Mouse (Mus musculus) midbrain, postnatal 0 days (tissue): ENCODE measurements around the gene Slc9a6. TPM values are rescaled to one million over a fixed set of nuclear protein-coding genes. Genes with fewer than 3 reads are reported as not detected.

Source experiments
- ATAC-seq: fragments of 200-750 bp; cut with Nextera tagmentation; 2 replicates; pipeline ENCODE4 v1.8.0; 2017; ENCODE audit warnings: moderate number of reproducible peaks, mild to moderate bottlenecking, moderate TSS enrichment, moderate library complexity; ENCODE audit not compliant: low FRiP score
- DNase-seq: peaks from one replicate; pipeline ENCODE4 v3.0.0-alpha.2; 2015; ENCODE audit warnings: low spot score
- H3K27ac ChIP-seq: fragments of 300-500 bp; sonication (generic); 2 replicates; pipeline ENCODE4 v1.5.1; 2014; ENCODE audit warnings: low read depth, mild to moderate bottlenecking, low read length, mixed read lengths
- H3K27me3 ChIP-seq: fragments of 300-500 bp; sonication (generic); 2 replicates; pipeline ENCODE4 v1.6.1; 2014; ENCODE audit warnings: low read length, control low read depth, mixed read lengths; ENCODE audit not compliant: insufficient read depth
- H3K36me3 ChIP-seq: fragments of 300-500 bp; sonication (generic); 2 replicates; pipeline ENCODE4 v1.6.1; 2014; ENCODE audit warnings: low read length, control low read depth, mixed read lengths; ENCODE audit not compliant: insufficient read depth
- H3K4me1 ChIP-seq: fragments of 300-500 bp; sonication (generic); 2 replicates; pipeline ENCODE4 v1.6.1; 2014; ENCODE audit warnings: mild to moderate bottlenecking, control low read depth, antibody characterized with exemption, low read length, mixed read lengths; ENCODE audit not compliant: insufficient read depth
- H3K4me2 ChIP-seq: fragments of 300-500 bp; sonication (generic); 2 replicates; pipeline ENCODE4 v1.6.1; 2014; ENCODE audit warnings: low read depth, mild to moderate bottlenecking, low read length, mixed read lengths; ENCODE audit not compliant: poor library complexity, severe bottlenecking
- H3K4me3 ChIP-seq: fragments of 300-500 bp; sonication (generic); 2 replicates; pipeline ENCODE4 v1.5.1; 2014; ENCODE audit warnings: low read depth, mild to moderate bottlenecking, low read length, moderate library complexity
- H3K9ac ChIP-seq: fragments of 300-500 bp; sonication (generic); replicated peaks from 2 replicates; pipeline ENCODE4 v1.6.1; 2014; ENCODE audit warnings: mild to moderate bottlenecking, low read length, moderate library complexity, mixed read lengths; ENCODE audit not compliant: poor library complexity, severe bottlenecking
- H3K9me3 ChIP-seq: fragments of 300-500 bp; sonication (generic); 2 replicates; pipeline ENCODE4 v1.6.1; 2016; ENCODE audit warnings: low read length, control low read depth
- CTCF ChIP-seq: IDR thresholded peaks from 2 replicates; pipeline ENCODE4 v1.5.1; 2016; ENCODE audit warnings: antibody characterized with exemption, mild to moderate bottlenecking
- WGBS: fragments of 180-500 bp; shearing (Covaris S2); extraction: QIAGEN DNeasy Blood & Tissue Kit; methylation state at CpG from one replicate; pipeline ENCODE4 v1.1.7; 2014; 5-methylcytosine and 5-hydroxymethylcytosine counted together
- polyA plus RNA-seq: library from polyadenylated mRNA; unstranded; fragments of >200 nt; fragmentation: Nextera tagmentation; extraction: Ambion mirVana; gene quantifications from 2 replicates; pipeline ENCODE4 v1.2.1, GENCODE M21; 2015
- total RNA-seq: library from RNA; depleted of rRNA; stranded (reverse); fragments of >200 nt; gene quantifications from 2 replicates; pipeline ENCODE4 v1.2.3, GENCODE M21; 2014

Slc9a6 gene
- total and polyA plus RNA-seq, 2 experiments from 2014 or later: 70.1 to 111 TPM

GRCm38 (mm10) chrX:56606536-56606935, 3.0 kb upstream of the Slc9a6 start:
- H3K36me3 ChIP-seq: no peaks in the 10 kb centered on the region
- DNase-seq (no peak), ATAC-seq (no peak)
- TF ChIP-seq CTCF: no peak
- no peak overlapping the region for H3K9ac ChIP-seq
- no peak overlapping the region for H3K27ac ChIP-seq
- no peak overlapping the region for H3K4me2 ChIP-seq
- H3K4me3 ChIP-seq: no peak overlapping the region
- H3K27me3 ChIP-seq: no peaks in the 10 kb centered on the region
- H3K9me3 ChIP-seq: no peaks in the 10 kb centered on the region
- H3K4me1 ChIP-seq: no peaks in the 10 kb centered on the region
- 84% methylated on average over 2 of the region's 2 CpGs for whole genome bisulfite sequencing

- Histone ChIP-seq H3K4me2 (no peak overlapping the region), H3K4me1 (no peaks in the 10 kb centered on the region), H3K27ac (no peak overlapping the region), H3K9ac (no peak overlapping the region), H3K36me3 (no peaks in the 10 kb centered on the region), H3K9me3 (no peaks in the 10 kb centered on the region), H3K27me3 (no peaks in the 10 kb centered on the region), H3K4me3 (no peak overlapping the region)
- no peak for ATAC-seq
- 85% methylated on average over 7 of the region's 7 CpGs for WGBS
- DNase-seq: no peak
- no peak for TF ChIP-seq CTCF
These were observed 2.4 kb upstream of the Slc9a6 start for GRCm38 (mm10) chrX:56607032-56607710.

- no peak for DNase-seq
These were observed 303 bp upstream of the Slc9a6 start for GRCm38 (mm10) chrX:56609285-56609622.

GRCm38 (mm10) chrX:56610318-56610694, 749 bp downstream of the Slc9a6 start:
- no peaks in the 10 kb centered on the region for H3K9me3 ChIP-seq
- no peak for TF ChIP-seq CTCF
- 24% methylated on average over 13 of the region's 13 CpGs for WGBS
- H3K36me3 ChIP-seq: no peaks in the 10 kb centered on the region
- peak overlapping the region; percentile 57 for H3K9ac ChIP-seq
- H3K4me1 ChIP-seq: no peaks in the 10 kb centered on the region
- peak overlapping the region; percentile 84 for H3K27ac ChIP-seq
- H3K4me3 ChIP-seq: peak overlapping the region; percentile 55
- H3K4me2 ChIP-seq: peak overlapping the region; percentile 48
- DNase-seq (peak; percentile 5), ATAC-seq (peak; percentile 46; the same call in 1 of the 2 replicates)
- no peaks in the 10 kb centered on the region for H3K27me3 ChIP-seq

More at GRCm38 (mm10) chrX:56609285-56609622, 303 bp upstream of the Slc9a6 start:
- Histone ChIP-seq H3K4me3 (peak overlapping the region; percentile 55), H3K27me3 (no peaks in the 10 kb centered on the region), H3K9ac (peak overlapping the region; percentile 57), H3K4me1 (no peaks in the 10 kb centered on the region), H3K27ac (no peak overlapping the region), H3K9me3 (no peaks in the 10 kb centered on the region), H3K4me2 (peak overlapping the region; percentile 48), H3K36me3 (no peaks in the 10 kb centered on the region)
- 25% methylated on average over 7 of the region's 7 CpGs for WGBS
- no peak for TF ChIP-seq CTCF
- ATAC-seq: 0 out of 2 replicates have a peak, but pooled peaks have one; percentile 18

- no peak for ATAC-seq
- WGBS: 98% methylated on average over 2 of the region's 2 CpGs
- Histone ChIP-seq H3K36me3 (no peaks in the 10 kb centered on the region), H3K27ac (no peak overlapping the region), H3K9ac (no peak overlapping the region), H3K27me3 (no peaks in the 10 kb centered on the region), H3K4me1 (no peaks in the 10 kb centered on the region), H3K9me3 (no peaks in the 10 kb centered on the region), H3K4me3 (no peak overlapping the region), H3K4me2 (no peak overlapping the region)
- no peak for DNase-seq
- TF ChIP-seq CTCF: no peak
These were observed 5.7 kb downstream of the Slc9a6 start for GRCm38 (mm10) chrX:56615236-56615635.

- Histone ChIP-seq H3K27me3 (no peaks in the 10 kb centered on the region), H3K27ac (no peak overlapping the region), H3K9me3 (no peaks in the 10 kb centered on the region), H3K4me2 (no peak overlapping the region), H3K36me3 (no peaks in the 10 kb centered on the region; the same call in 1 of the 2 replicates), H3K4me1 (no peaks in the 10 kb centered on the region), H3K9ac (no peak overlapping the region), H3K4me3 (no peak overlapping the region)
- ATAC-seq: no peak
- no peak for DNase-seq
- 85% methylated on average over 5 of the region's 5 CpGs for WGBS
- TF ChIP-seq CTCF: no peak
These were observed 26.6 kb downstream of the Slc9a6 start for GRCm38 (mm10) chrX:56636185-56636584.
